Comparison of ENCODE assay signal across 22 mouse cellular contexts in the genomic region with DNA sequence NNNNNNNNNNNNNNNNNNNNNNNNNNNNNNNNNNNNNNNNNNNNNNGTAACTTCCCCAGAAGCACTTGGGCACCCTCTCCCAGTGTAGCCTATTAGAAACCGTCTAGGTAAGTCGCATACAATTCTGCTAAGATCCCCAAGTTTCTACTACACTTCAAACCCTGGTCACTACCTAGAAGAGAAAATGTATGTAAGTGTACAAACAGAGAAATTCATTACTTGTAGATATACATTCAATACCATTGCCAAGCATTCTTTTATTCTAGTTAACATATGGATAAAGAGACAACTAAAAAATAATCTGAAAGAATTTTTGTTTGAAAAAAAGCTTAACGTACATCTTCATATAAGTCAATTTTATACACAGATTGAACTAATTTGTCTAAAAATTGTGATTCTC. TPM values are rescaled to one million over a fixed set of nuclear protein-coding genes. Genes with fewer than 3 reads are reported as not detected.
DNase-seq lines count a peak whose midpoint lies in the region; ATAC-seq and TF ChIP-seq lines count a peak whose summit lies in the region.
"Had no signal": no experiment of that assay in that cellular context is flagged by ENCODE, and none has a peak within 500 bp of the region (broad histone marks: within the 10 kb centered on the region; RNA-seq: fewer than 3 reads in every experiment).

No protein-coding gene starts in this region.

- TF ChIP-seq POLR2A in CH12.LX (IDR thresholded peaks at IDR 0.05; ENCODE audit: low read depth, low read length), result no peak

- TF ChIP-seq EP300 in CH12.LX (IDR thresholded peaks at IDR 0.05; ENCODE audit: low read length), result no peak

- H3K4me3 ChIP-seq in midbrain, embryonic 14.5 days (replicated peaks; ENCODE audit: low read depth, low read length), result no peak overlapping the region
- no peak overlapping the region for H3K4me3 ChIP-seq in midbrain, postnatal 0 days (ENCODE audit: low read depth, low read length)
- H3K4me3 ChIP-seq in CH12.LX (replicated peaks in 1 of 3; ENCODE audit: low read depth in 2 of 3, low read length in 2 of 3, poor library complexity in 1 of 3), result peak overlapping the region; percentile 42 to 78 (median 76)
- no peak overlapping the region for H3K4me3 ChIP-seq in intestine, postnatal 0 days (ENCODE audit: low read depth, low read length)
- H3K4me3 ChIP-seq: embryonic facial prominence, embryonic 10.5 days; embryonic facial prominence, embryonic 12.5 days; forebrain, embryonic 13.5 days; forebrain, embryonic 15.5 days had no signal

- H3K4me2 ChIP-seq in midbrain, embryonic 14.5 days (ENCODE audit: low read length), result peak overlapping the region; percentile 17; the same call in 1 of the 2 replicates
- H3K4me2 ChIP-seq in midbrain, postnatal 0 days (ENCODE audit: low read depth, low read length, poor library complexity, severe bottlenecking), result no peak overlapping the region
- peak overlapping the region; percentile 96 for H3K4me2 ChIP-seq in CH12.LX (ENCODE audit: insufficient read depth, low read depth, poor library complexity, severe bottlenecking)
- no peak overlapping the region for H3K4me2 ChIP-seq in intestine, postnatal 0 days (replicated peaks; ENCODE audit: low read depth)
- H3K4me2 ChIP-seq: embryonic facial prominence, embryonic 12.5 days; forebrain, embryonic 15.5 days had no signal

- no peak for ATAC-seq in midbrain, embryonic 14.5 days (ENCODE audit: low FRiP score, low TSS enrichment)
- ATAC-seq in midbrain, postnatal 0 days (ENCODE audit: low FRiP score), result no peak
- no peak for ATAC-seq in intestine, postnatal 0 days
- ATAC-seq: activated CD4-positive, CD25-positive, alpha-beta regulatory T cell, adult 4 months; CD4-positive, CD25-positive, alpha-beta regulatory T cell, adult 4 months; forebrain, embryonic 13.5 days; forebrain, embryonic 15.5 days; forebrain, postnatal 0 days; Patski had no signal

- H3K36me3 ChIP-seq in midbrain, embryonic 14.5 days (ENCODE audit: control insufficient read depth, insufficient read depth, low read length), result no peaks in the 10 kb centered on the region
- no peaks in the 10 kb centered on the region for H3K36me3 ChIP-seq in midbrain, postnatal 0 days (ENCODE audit: insufficient read depth, low read length)
- peaks cover 0 to 11% of the 10 kb centered on the region in 2 experiments for H3K36me3 ChIP-seq in CH12.LX (replicated peaks in 1 of 2; ENCODE audit: control insufficient read depth in 1 of 2, insufficient read depth in 1 of 2, low read length in 1 of 2)
- H3K36me3 ChIP-seq in intestine, postnatal 0 days (ENCODE audit: control insufficient read depth, insufficient read depth), result no peaks in the 10 kb centered on the region
- H3K36me3 ChIP-seq: embryonic facial prominence, embryonic 12.5 days; forebrain, embryonic 15.5 days had no signal

- H3K9me3 ChIP-seq in midbrain, embryonic 14.5 days (ENCODE audit: control insufficient read depth, low read length), result no peaks in the 10 kb centered on the region
- no peaks in the 10 kb centered on the region for H3K9me3 ChIP-seq in midbrain, postnatal 0 days (ENCODE audit: low read length)
- peaks cover 5% of the 10 kb centered on the region for H3K9me3 ChIP-seq in CH12.LX (replicated peaks; ENCODE audit: low read length)
- H3K9me3 ChIP-seq in intestine, postnatal 0 days (ENCODE audit: control insufficient read depth), result no peaks in the 10 kb centered on the region
- H3K9me3 ChIP-seq: embryonic facial prominence, embryonic 10.5 days; embryonic facial prominence, embryonic 12.5 days; forebrain, embryonic 13.5 days; forebrain, embryonic 15.5 days had no signal

- H3K27me3 ChIP-seq in midbrain, embryonic 14.5 days (ENCODE audit: control insufficient read depth, insufficient read depth, low read length), result no peaks in the 10 kb centered on the region
- H3K27me3 ChIP-seq in midbrain, postnatal 0 days (ENCODE audit: insufficient read depth, low read length), result no peaks in the 10 kb centered on the region
- no peaks in the 10 kb centered on the region for H3K27me3 ChIP-seq in CH12.LX (replicated peaks)
- H3K27me3 ChIP-seq in intestine, postnatal 0 days (replicated peaks; ENCODE audit: control insufficient read depth, insufficient read depth, low read length), result no peaks in the 10 kb centered on the region
- H3K27me3 ChIP-seq: embryonic facial prominence, embryonic 12.5 days; forebrain, embryonic 13.5 days; forebrain, embryonic 15.5 days; Patski had no signal

- peaks cover 19% of the 10 kb centered on the region for H3K4me1 ChIP-seq in midbrain, embryonic 14.5 days (ENCODE audit: control insufficient read depth, insufficient read depth, low read length)
- peaks cover 3% of the 10 kb centered on the region; the same call in 1 of the 2 replicates for H3K4me1 ChIP-seq in midbrain, postnatal 0 days (ENCODE audit: insufficient read depth, low read length)
- H3K4me1 ChIP-seq in CH12.LX (ENCODE audit: control insufficient read depth in 1 of 2, insufficient read depth in 2 of 2), result peaks cover 4 to 33% of the 10 kb centered on the region in 2 experiments
- H3K4me1 ChIP-seq in intestine, postnatal 0 days (replicated peaks; ENCODE audit: control insufficient read depth, insufficient read depth, low read length), result no peaks in the 10 kb centered on the region

- 80% methylated on average over 3 of the region's 3 CpGs for WGBS in midbrain, embryonic 14.5 days
- WGBS in midbrain, postnatal 0 days, result 64% methylated on average over 3 of the region's 3 CpGs
- 81% methylated on average over 3 of the region's 3 CpGs for WGBS in intestine, postnatal 0 days

- dilution Hi-C loops in CH12.LX (cut with MboI; ENCODE audit: extremely low pct_ligation_motif_present, extremely low pct_unique_long_range_greater_than_20kb, low sequenced_read_pairs), result no loop called here

- no peak overlapping the region for H3K9ac ChIP-seq in midbrain, embryonic 14.5 days (replicated peaks; ENCODE audit: low read length)
- no peak overlapping the region for H3K9ac ChIP-seq in midbrain, postnatal 0 days (replicated peaks; ENCODE audit: low read length, poor library complexity, severe bottlenecking)
- peak overlapping the region; percentile 34; the same call in 1 of the 2 replicates for H3K9ac ChIP-seq in CH12.LX (ENCODE audit: insufficient read depth, low read depth)
- H3K9ac ChIP-seq in intestine, postnatal 0 days (ENCODE audit: low read depth, low read length), result no peak overlapping the region
- H3K9ac ChIP-seq: embryonic facial prominence, embryonic 12.5 days; forebrain, embryonic 13.5 days; forebrain, embryonic 15.5 days; forebrain, postnatal 0 days had no signal

- H3K27ac ChIP-seq in midbrain, embryonic 14.5 days (replicated peaks; ENCODE audit: low read depth, low read length), result no peak overlapping the region
- no peak overlapping the region for H3K27ac ChIP-seq in midbrain, postnatal 0 days (ENCODE audit: low read depth, low read length)
- no peak overlapping the region for H3K27ac ChIP-seq in CH12.LX (ENCODE audit: insufficient read depth, low read depth)
- H3K27ac ChIP-seq in intestine, postnatal 0 days (ENCODE audit: low read depth, low read length), result no peak overlapping the region
- H3K27ac ChIP-seq: embryonic facial prominence, embryonic 10.5 days; embryonic facial prominence, embryonic 12.5 days; forebrain, embryonic 13.5 days; forebrain, embryonic 15.5 days had no signal

- TF ChIP-seq CTCF in midbrain, postnatal 0 days (IDR thresholded peaks at IDR 0.05), result no peak
- TF ChIP-seq CTCF in CH12.LX (conservative IDR thresholded peaks at IDR 0.05 in 1 of 2, IDR thresholded peaks at IDR 0.05 in 1 of 2; ENCODE audit: low read depth in 2 of 2, low read length in 2 of 2), result no peak
- TF ChIP-seq CTCF in intestine, postnatal 0 days (IDR thresholded peaks at IDR 0.05; ENCODE audit: low read depth), result no peak

- peaks cover 82% of the 10 kb centered on the region for H3K79me2 ChIP-seq in CH12.LX (replicated peaks; ENCODE audit: control insufficient read depth, extremely low read depth, insufficient read depth, poor library complexity, severe bottlenecking)

- in situ Hi-C loops in CH12.LX (cut with MboI; ENCODE audit: low pct_ligation_motif_present, low pct_unique_long_range_greater_than_20kb, low sequenced_read_pairs), result no loop called here

- no peak for TF ChIP-seq RAD21 in CH12.LX (IDR thresholded peaks at IDR 0.05; ENCODE audit: low read depth, low read length)

- DNase-seq in midbrain, embryonic 14.5 days, result no peak
- DNase-seq in midbrain, postnatal 0 days (ENCODE audit: low spot score), result no peak
- DNase-seq in CH12.LX (ENCODE audit: extremely low read depth), result no peak
- DNase-seq in lung, postnatal 14 days, result no peak
- DNase-seq: adrenal gland, adult 8-10 months; adrenal gland, postnatal 14 days; adrenal gland, postnatal 36 days; B cell, adult 2 months; cerebellum, adult 11-12 months; cerebellum, adult 2 months; cerebellum, adult 9-10 months; cerebellum, postnatal 10 days; cerebellum, postnatal 25 days; forebrain, postnatal 0 days had no signal

TF ChIP-seq in CH12.LX, 34 proteins besides CTCF, POLR2A, EP300 and RAD21:
- no peak for TF ChIP-seq CHD2 (IDR thresholded peaks at IDR 0.05; ENCODE audit: low read length)
- TF ChIP-seq CHD1 (IDR thresholded peaks at IDR 0.05; ENCODE audit: low read depth, low read length), result peak; percentile 57; the same call in 1 of the 2 replicates
- no peak for TF ChIP-seq MAX (IDR thresholded peaks at IDR 0.05; ENCODE audit: low read length)
- TF ChIP-seq TBP (conservative IDR thresholded peaks at IDR 0.05; ENCODE audit: low read depth, low read length), result 0 out of 2 replicates have a peak, but pooled peaks have one; percentile 35
- TF ChIP-seq SIN3A (IDR thresholded peaks at IDR 0.05; ENCODE audit: low read length), result peak; percentile 53; the same call in 1 of the 2 replicates
TF ChIP-seq in CH12.LX: peak in this region for 3.

RNA-seq across cellular contexts. Expression of a gene that starts 3.1 kb away (rescaled TPM):
- polyA plus RNA-seq in midbrain, embryonic 14.5 days (2014; fragmentation: Nextera tagmentation; extraction: Ambion mirVana), result 51.3 and 53.9 TPM in 2 replicates
- 48.5 and 76.9 TPM in 2 replicates for total RNA-seq in midbrain, postnatal 0 days (2014; rRNA removed)
- 22.3 and 27.7 TPM in 2 replicates for polyA plus RNA-seq in midbrain, postnatal 0 days (2015; fragmentation: Nextera tagmentation; extraction: Ambion mirVana)
- total RNA-seq in CH12.LX (2012; rRNA removed) (32.1 and 37.6 TPM in 2 replicates), CH12.LX (2014; rRNA removed) (53.9 and 61.0 TPM in 2 replicates)
- 61.8 and 67.6 TPM in 2 replicates for polyA plus RNA-seq in CH12.LX (2012; ENCODE audit: insufficient read length, low read depth)
- polyA plus RNA-seq in intestine, postnatal 0 days (2015; fragmentation: Nextera tagmentation; extraction: Ambion mirVana), result 8.5 and 9.3 TPM in 2 replicates

Comparison
In these comparisons a context has a peak if more than half of its experiments do, and no peak if none do; other contexts are left out.
1. H3K4me2 ChIP-seq: peak in midbrain, embryonic 14.5 days (single experiment) and CH12.LX (single experiment); none in midbrain, postnatal 0 days (single experiment) and intestine, postnatal 0 days (single experiment).
2. H3K4me3 ChIP-seq: peak in CH12.LX (3 of 3); none in midbrain, embryonic 14.5 days (single experiment), midbrain, postnatal 0 days (single experiment) and intestine, postnatal 0 days (single experiment).